Mouse (Mus musculus) olfactory bulb, adult 2 months (tissue): ENCODE data around the gene Azin2.

Source experiments
- CTCF ChIP-seq: fragments of 200-500 bp; IDR thresholded peaks from 2 replicates; pipeline ENCODE4 v1.5.1; 2012; ENCODE audit warnings: low read depth, mild to moderate bottlenecking, low read length, moderate library complexity; ENCODE audit not compliant: insufficient read depth
- POLR2A ChIP-seq: fragments of 200-500 bp; IDR thresholded peaks from 2 replicates; pipeline ENCODE4 v1.6.1; 2012; ENCODE audit warnings: mild to moderate bottlenecking, low read depth, low read length, moderate library complexity; ENCODE audit not compliant: insufficient read depth

DNA sequence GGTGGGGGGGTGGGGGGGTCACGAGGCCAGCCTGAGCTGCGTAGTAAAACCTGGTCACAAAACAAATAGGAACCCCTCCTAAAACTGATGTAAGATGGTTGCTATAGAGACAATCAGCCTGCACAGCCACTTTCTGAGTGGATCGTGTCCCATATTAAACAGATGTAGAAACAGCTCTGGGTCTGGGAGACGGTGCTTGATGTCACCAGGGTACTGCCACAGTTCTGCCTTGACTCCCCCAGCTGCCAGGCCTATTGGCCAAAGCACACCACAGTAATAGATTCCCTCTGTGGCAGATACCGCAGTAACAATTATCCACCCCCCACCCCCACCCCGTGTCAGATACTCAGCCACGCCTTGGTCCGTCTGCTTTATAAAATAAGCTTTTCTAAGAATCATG is 36.2 kb upstream of the Azin2 start:
- TF ChIP-seq CTCF (no peak), POLR2A (no peak)
